Mouse (Mus musculus) naive thymus-derived CD4-positive, alpha-beta T cell, adult 2 months (primary cell): Measurements from ENCODE around the gene Padi1.

Source experiments
- DNase-seq: peaks from one replicate; pipeline ENCODE4 v3.0.0-alpha.2; 2011; ENCODE audit warnings: low read depth

Padi1 gene

GRCm38 (mm10) chr4:140815996-140816917, 29.3 kb downstream of the Padi1 start:
- DNase-seq = peak; percentile 74

GRCm38 (mm10) chr4:140815496-140815895, 30.1 kb downstream of the Padi1 start:
- peak; percentile 78 for DNase-seq

GRCm38 (mm10) chr4:140814241-140815225, 31.0 kb downstream of the Padi1 start:
- DNase-seq = peak; percentile 68

GRCm38 (mm10) chr4:140813358-140814185, 32.0 kb downstream of the Padi1 start:
- no peak for DNase-seq

GRCm38 (mm10) chr4:140812609-140813008, 33.0 kb downstream of the Padi1 start:
- peak; percentile 47 for DNase-seq

- peak; percentile 61 for DNase-seq
Observed at GRCm38 (mm10) chr4:140812191-140812590, 33.4 kb downstream of the Padi1 start.

- DNase-seq = peak; percentile 57
Observed at GRCm38 (mm10) chr4:140810458-140811260, 34.9 kb downstream of the Padi1 start, which contains the start of gene Padi3. TSS of gene Padi3 (minus strand) at chr4:140810648.

GRCm38 (mm10) chr4:140809118-140809517, 36.5 kb downstream of the Padi1 start:
- no peak for DNase-seq

GRCm38 (mm10) chr4:140804601-140805000, 41.0 kb downstream of the Padi1 start:
- no peak for DNase-seq

GRCm38 (mm10) chr4:140801364-140801763, 44.2 kb downstream of the Padi1 start:
- DNase-seq = no peak

GRCm38 (mm10) chr4:140796786-140797185, 48.8 kb downstream of the Padi1 start:
- DNase-seq = no peak

- no peak for DNase-seq
Observed at GRCm38 (mm10) chr4:140794678-140795077, 50.9 kb downstream of the Padi1 start.

- DNase-seq = no peak
Observed at GRCm38 (mm10) chr4:140793795-140794194, 51.8 kb downstream of the Padi1 start.

- DNase-seq = no peak
Observed at GRCm38 (mm10) chr4:140792584-140792983, 53.0 kb downstream of the Padi1 start.

- no peak for DNase-seq
Observed at GRCm38 (mm10) chr4:140791071-140791470, 54.5 kb downstream of the Padi1 start.

- no peak for DNase-seq
Observed at GRCm38 (mm10) chr4:140789983-140790382, 55.6 kb downstream of the Padi1 start.

- DNase-seq = peak; percentile 85
Observed at GRCm38 (mm10) chr4:140788983-140789382, 56.6 kb downstream of the Padi1 start.

- no peak for DNase-seq
Observed at GRCm38 (mm10) chr4:140788264-140788663, 57.3 kb downstream of the Padi1 start.

GRCm38 (mm10) chr4:140787414-140787813, 58.2 kb downstream of the Padi1 start:
- DNase-seq = no peak

- DNase-seq = no peak
Observed at GRCm38 (mm10) chr4:140785217-140785616, 60.4 kb downstream of the Padi1 start.
